Mouse (Mus musculus): ENCODE data around the gene Abhd14b.

DNA sequence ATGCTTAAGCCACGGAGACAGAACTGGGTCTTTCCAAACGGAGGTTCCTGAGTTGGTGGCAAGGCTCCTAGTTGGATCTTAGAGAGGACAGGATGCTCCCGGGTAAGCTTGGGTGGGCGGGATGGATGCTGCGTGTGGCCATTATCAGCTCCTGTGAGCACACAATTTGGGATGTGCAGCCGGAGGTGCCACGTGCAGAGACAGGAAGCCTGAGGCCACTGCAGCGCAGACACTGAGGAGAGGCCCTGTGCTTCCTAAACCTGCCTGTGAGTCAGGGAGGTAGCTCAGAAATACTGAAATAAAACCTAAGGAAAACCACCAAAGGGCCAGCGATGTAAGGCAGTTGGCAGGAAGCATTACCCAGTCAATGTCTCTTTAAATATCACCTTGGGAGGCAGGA is 22.5 kb downstream of the Abhd14b start:
- no peak for TF ChIP-seq POLR2A (IDR thresholded peaks at IDR 0.05; ENCODE audit: extremely low read depth, insufficient read depth, low read length)
- no peak for TF ChIP-seq CTCF (IDR thresholded peaks at IDR 0.05; ENCODE audit: low read depth, low read length)
